Mouse (Mus musculus) erythroblast, embryonic 14.5 days (primary cell): Measurements from ENCODE around the gene Lypd5.

Source experiments
- GATA1 ChIP-seq: IDR thresholded peaks from 2 replicates; pipeline ENCODE4 v1.6.1; 2012; ENCODE audit warnings: low read length, inconsistent platforms, mixed read lengths
- TAL1 ChIP-seq: IDR thresholded peaks from 3 replicates; pipeline ENCODE4 v1.6.1; 2012; ENCODE audit warnings: low read length, inconsistent platforms, mixed read lengths

GRCm38 (mm10) chr7:24359269-24359668, 10.3 kb downstream of the Lypd5 start:
- TF ChIP-seq TAL1 = no peak
- TF ChIP-seq GATA1 = no peak
